Mouse (Mus musculus) liver, embryonic 14.5 days (tissue): ENCODE data around the gene Gng7. TPM values are rescaled to one million over a fixed set of nuclear protein-coding genes. Genes with fewer than 3 reads are reported as not detected.

ENCODE experiments used
- ATAC-seq: fragments of 200-750 bp; cut with Nextera tagmentation; 2 replicates; pipeline ENCODE4 v1.8.0; 2017; ENCODE audit warnings: moderate number of reproducible peaks, mild to moderate bottlenecking, moderate library complexity; ENCODE audit not compliant: insufficient read depth
- DNase-seq, 3 experiments: peaks; one replicate each; pipeline ENCODE4 v3.0.0-alpha.2; 2012 to 2013; ENCODE audit warnings: low read depth in 3 of 3, low spot score in 3 of 3
- H3K27ac ChIP-seq: fragments of 300-500 bp; sonication (generic); 2 replicates; pipeline ENCODE4 v1.5.1; 2014; ENCODE audit warnings: moderate library complexity, mild to moderate bottlenecking, control low read depth, inconsistent platforms
- H3K27me3 ChIP-seq: fragments of 300-500 bp; sonication (generic); 2 replicates; pipeline ENCODE4 v1.6.1; 2014; ENCODE audit warnings: mild to moderate bottlenecking, low read length, moderate library complexity; ENCODE audit not compliant: control insufficient read depth, insufficient read depth
- H3K36me3 ChIP-seq: fragments of 300-500 bp; sonication (generic); replicated peaks from 2 replicates; pipeline ENCODE4 v1.6.1; 2014; ENCODE audit warnings: low read depth; ENCODE audit not compliant: control insufficient read depth, insufficient read depth
- H3K4me1 ChIP-seq, 2 experiments: fragments of 200-500 bp in 1 of 2; fragments of 300-500 bp in 1 of 2; sonication (generic) in 1 of 2; replicated peaks; 2 replicates each; pipeline ENCODE4 v1.6.1; 2012 to 2014; ENCODE audit warnings: antibody characterized with exemption in 1 of 2, inconsistent platforms in 1 of 2, low read length in 1 of 2; ENCODE audit not compliant: control insufficient read depth in 2 of 2, insufficient read depth in 2 of 2
- H3K4me2 ChIP-seq: fragments of 300-500 bp; sonication (generic); 2 replicates; pipeline ENCODE4 v1.6.1; 2014; ENCODE audit warnings: low read depth, mild to moderate bottlenecking, control low read depth, moderate library complexity
- H3K4me3 ChIP-seq, 2 experiments: fragments of 200-500 bp in 1 of 2; fragments of 300-500 bp in 1 of 2; sonication (generic) in 1 of 2; 2 replicates each; pipeline ENCODE4 v1.5.1; 2012 to 2014; ENCODE audit warnings: low read depth in 2 of 2, low read length in 2 of 2, mild to moderate bottlenecking in 2 of 2, control low read depth in 1 of 2, inconsistent platforms in 1 of 2, moderate library complexity in 1 of 2; ENCODE audit not compliant: insufficient read depth in 1 of 2
- H3K9ac ChIP-seq: fragments of 300-500 bp; sonication (generic); replicated peaks from 2 replicates; pipeline ENCODE4 v1.6.1; 2014; ENCODE audit warnings: mild to moderate bottlenecking, control low read depth, moderate library complexity
- H3K9me3 ChIP-seq: fragments of 300-500 bp; sonication (generic); 2 replicates; pipeline ENCODE4 v1.6.1; 2016; ENCODE audit warnings: low read length, mixed read lengths; ENCODE audit not compliant: control insufficient read depth
- CTCF ChIP-seq: IDR thresholded peaks from 2 replicates; pipeline ENCODE4 v1.5.1; 2016; ENCODE audit warnings: antibody characterized with exemption, low read depth, control low read depth
- EP300 ChIP-seq: IDR thresholded peaks from 2 replicates; pipeline ENCODE4 v1.6.1; 2016; ENCODE audit warnings: antibody characterized with exemption, low read depth
- WGBS: fragments of 180-500 bp; shearing (Covaris S2); extraction: QIAGEN DNeasy Blood & Tissue Kit; methylation state at CpG from one replicate; pipeline ENCODE4 v1.1.7; 2014; ENCODE audit not compliant: insufficient replicate concordance; 5-methylcytosine and 5-hydroxymethylcytosine counted together
- polyA plus RNA-seq, 2 experiments: library from polyadenylated mRNA; depleted of rRNA in 1 of 2; stranded (reverse) in 1 of 2; unstranded in 1 of 2; fragments of >200 nt; fragmentation: Nextera tagmentation in 1 of 2; extraction: Ambion mirVana in 1 of 2; gene quantifications; 2 replicates each; pipeline versions ENCODE4 v1.2.1 to v1.2.3; 2012 to 2014

Gene Gng7
- polyA plus RNA-seq, 2 experiments = 0.23 to 0.25 TPM

DNA sequence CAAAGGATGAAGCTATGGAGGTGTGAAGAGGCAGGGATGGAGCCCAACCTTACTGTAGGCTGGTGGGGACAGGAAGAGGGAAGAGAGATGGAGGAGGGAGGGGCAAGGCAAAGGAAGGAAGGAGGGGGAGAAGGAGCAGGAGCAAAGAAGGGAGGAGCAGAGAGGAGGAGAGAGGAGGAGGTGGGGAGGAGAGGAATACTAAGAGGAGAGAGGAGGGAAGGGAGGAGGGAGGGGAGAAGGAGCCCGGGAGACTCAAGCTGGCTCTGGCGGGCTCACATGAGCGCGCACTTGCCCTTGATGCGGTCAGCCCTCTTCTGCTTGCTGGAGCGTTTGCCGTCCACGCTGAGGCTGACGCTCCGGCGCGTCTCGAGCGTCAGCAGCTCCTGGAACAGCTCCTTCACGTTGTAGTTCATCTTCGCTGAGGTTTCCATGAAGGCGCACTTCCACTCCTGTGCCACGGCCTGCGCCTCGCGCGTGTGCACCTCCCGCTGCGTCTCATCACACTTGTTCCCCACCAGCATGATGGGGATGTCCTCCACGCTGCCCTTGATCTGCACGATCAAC lies 6.9 kb upstream of the Gng7 start:
- no peaks in the 10 kb centered on the region for H3K4me1 ChIP-seq
- H3K9ac ChIP-seq = no peak overlapping the region
- WGBS = 15% methylated on average over 26 of the region's 26 CpGs
- H3K4me3 ChIP-seq = no peak overlapping the region
- DNase-seq (no peak), ATAC-seq (no peak)
- H3K9me3 ChIP-seq = no peaks in the 10 kb centered on the region
- H3K4me2 ChIP-seq = no peak overlapping the region
- TF ChIP-seq EP300 = no peak
- no peak for TF ChIP-seq CTCF
- no peak overlapping the region for H3K27ac ChIP-seq
- no peaks in the 10 kb centered on the region for H3K36me3 ChIP-seq
- peaks cover 32% of the 10 kb centered on the region for H3K27me3 ChIP-seq

DNA sequence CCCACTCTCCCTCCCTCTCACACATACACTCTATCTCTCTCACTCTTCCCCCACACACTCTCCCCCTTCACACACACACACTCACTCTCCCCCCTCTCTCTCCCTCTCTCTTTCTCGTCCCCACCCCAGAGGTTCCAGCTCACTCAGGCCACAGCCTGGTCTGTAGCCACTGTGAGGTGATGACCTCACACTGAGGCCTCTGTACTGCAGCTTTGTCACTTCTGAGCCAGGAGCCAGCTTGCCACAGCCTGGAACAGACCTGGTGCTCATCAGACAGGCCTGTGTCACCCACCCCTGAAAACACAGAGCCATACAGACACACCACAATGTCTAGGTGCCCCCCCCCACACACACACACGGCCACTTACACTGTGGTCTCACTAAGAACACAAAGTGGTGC lies 5.5 kb upstream of the Gng7 start:
- TF ChIP-seq CTCF (no peak), EP300 (no peak)
- Histone ChIP-seq H3K4me2 (no peak overlapping the region), H3K4me3 (no peak overlapping the region), H3K36me3 (no peaks in the 10 kb centered on the region), H3K27ac (no peak overlapping the region), H3K9ac (no peak overlapping the region), H3K4me1 (peaks cover 1% of the 10 kb centered on the region in 2 experiments; a peak in 2 of 4 replicates), H3K27me3 (peaks cover 25% of the 10 kb centered on the region), H3K9me3 (no peaks in the 10 kb centered on the region)
- DNase-seq = no peak
- 47% methylated on average over 2 of the region's 2 CpGs for WGBS
- ATAC-seq = no peak

DNA sequence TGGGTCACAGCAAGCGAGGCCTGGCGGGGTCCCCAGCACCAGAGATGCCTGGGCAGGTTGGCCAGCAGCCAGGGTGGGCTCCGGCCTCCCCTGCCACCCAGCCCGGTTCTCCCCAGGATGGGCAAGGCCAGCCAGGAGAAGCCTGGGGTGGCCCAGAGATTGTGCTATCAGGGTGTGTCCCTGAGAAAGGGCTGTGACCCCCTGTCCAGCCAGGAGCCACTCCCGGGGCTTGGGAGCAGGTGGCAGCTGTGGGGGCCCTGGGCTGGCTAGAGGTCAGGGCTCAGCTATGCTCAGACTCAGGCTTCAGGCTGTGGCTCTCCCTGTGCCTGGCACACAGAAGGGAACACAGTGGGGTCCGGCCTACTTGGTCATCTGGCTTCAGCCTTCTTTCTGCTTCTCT lies 4.9 kb upstream of the Gng7 start:
- TF ChIP-seq EP300 (no peak), CTCF (no peak)
- Histone ChIP-seq H3K27me3 (peaks cover 20% of the 10 kb centered on the region), H3K27ac (no peak overlapping the region), H3K4me3 (no peak overlapping the region), H3K36me3 (no peaks in the 10 kb centered on the region), H3K4me1 (peaks cover 2 to 5% of the 10 kb centered on the region in 2 experiments; a peak in 2 of 4 replicates), H3K9me3 (no peaks in the 10 kb centered on the region), H3K9ac (no peak overlapping the region), H3K4me2 (no peak overlapping the region)
- no peak for ATAC-seq
- 54% methylated on average over 6 of the region's 6 CpGs for WGBS
- no peak for DNase-seq

DNA sequence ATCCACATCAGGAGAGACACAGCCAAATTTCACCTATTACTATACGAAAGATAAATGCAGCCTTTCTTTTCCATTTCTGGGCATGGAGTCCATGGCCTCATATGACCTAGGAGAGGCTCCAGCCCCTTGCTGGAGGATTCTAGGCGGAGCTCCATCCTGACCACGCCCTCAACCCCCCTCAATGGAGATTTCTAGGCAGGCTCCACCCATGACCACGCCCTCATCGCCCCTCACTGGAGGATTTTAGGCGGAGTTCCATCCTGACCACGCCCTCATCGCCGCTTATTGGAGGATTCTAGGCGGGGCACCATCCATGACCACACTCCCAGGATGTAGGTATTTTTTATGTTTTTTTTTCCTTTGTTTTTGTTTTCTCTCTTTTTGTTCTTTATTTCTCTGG lies 3.6 kb upstream of the Gng7 start:
- no peak overlapping the region for H3K4me2 ChIP-seq
- H3K36me3 ChIP-seq = no peaks in the 10 kb centered on the region
- H3K27me3 ChIP-seq = peaks cover 12% of the 10 kb centered on the region
- no peaks in the 10 kb centered on the region for H3K9me3 ChIP-seq
- WGBS = 28% methylated on average over 10 of the region's 10 CpGs
- H3K9ac ChIP-seq = no peak overlapping the region
- H3K4me3 ChIP-seq = no peak overlapping the region
- ATAC-seq = no peak
- H3K27ac ChIP-seq = no peak overlapping the region
- TF ChIP-seq EP300 (no peak), CTCF (no peak)
- peaks cover 5 to 7% of the 10 kb centered on the region in 2 experiments; a peak in 3 of 4 replicates for H3K4me1 ChIP-seq
- peak; percentile 41 to 56 (median 49) for DNase-seq

DNA sequence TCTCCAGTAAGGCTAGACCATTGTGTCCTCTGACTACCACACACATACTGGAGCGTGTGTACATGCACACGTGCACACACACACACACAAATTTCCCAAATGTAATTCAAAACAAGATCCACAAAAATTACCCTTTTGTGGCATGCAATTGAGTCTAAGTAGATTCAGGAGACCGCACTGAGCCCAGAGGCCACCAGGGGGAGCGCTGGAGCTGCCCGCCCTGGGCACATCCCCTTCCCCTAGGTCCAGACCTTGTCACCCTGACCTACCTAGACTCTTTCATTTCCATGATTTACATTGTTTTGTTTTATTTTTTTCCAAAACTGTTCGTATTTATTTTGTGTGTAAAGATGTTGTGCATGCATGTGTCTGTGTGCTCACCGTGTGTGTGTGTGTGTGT lies 1.9 kb upstream of the Gng7 start:
- Histone ChIP-seq H3K9ac (no peak overlapping the region), H3K4me1 (peaks cover 5 to 7% of the 10 kb centered on the region in 2 experiments; a peak in 3 of 4 replicates), H3K4me3 (no peak overlapping the region), H3K9me3 (no peaks in the 10 kb centered on the region), H3K36me3 (no peaks in the 10 kb centered on the region), H3K27me3 (no peaks in the 10 kb centered on the region; the same call in 1 of the 2 replicates), H3K4me2 (no peak overlapping the region), H3K27ac (no peak overlapping the region)
- ATAC-seq (no peak), DNase-seq (no peak)
- TF ChIP-seq EP300 (no peak), CTCF (peak; percentile 91)
- WGBS = 5% methylated on average over 7 of the region's 7 CpGs
